18 mouse cellular contexts compared by ENCODE assay signal in the genomic region with DNA sequence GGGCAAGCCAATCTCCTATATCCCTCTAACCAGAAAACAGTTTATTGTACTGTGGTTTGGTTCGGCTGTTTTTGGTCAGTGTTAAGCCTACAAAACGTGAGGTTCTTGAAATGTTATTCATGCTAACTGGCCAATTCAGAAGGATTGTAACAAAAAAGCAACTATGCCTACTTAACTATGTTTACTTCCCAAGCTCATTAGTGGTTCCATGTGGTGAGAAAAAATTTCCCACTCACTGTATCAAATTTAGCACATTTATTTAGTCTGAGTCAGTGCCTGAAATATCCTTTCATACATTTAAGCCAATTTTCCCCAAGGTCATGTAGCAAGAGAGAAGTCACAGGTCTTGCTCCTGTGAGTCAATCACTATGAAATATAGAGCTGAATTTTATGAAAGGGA.
"Had no signal": no experiment of that assay in that cellular context is flagged by ENCODE, and none has a peak within 500 bp of the region (broad histone marks: within the 10 kb centered on the region; RNA-seq: fewer than 3 reads in every experiment).

No protein-coding gene starts in this region.

- H3K27me3 ChIP-seq: heart, embryonic 12.5 days; hindbrain, embryonic 13.5 days; hindbrain, embryonic 15.5 days; liver, embryonic 13.5 days had no signal

- DNase-seq: gastrocnemius, adult 2 months; gastrocnemius, postnatal 10 days; gastrocnemius, postnatal 25 days; heart, adult 18-20 months; heart, postnatal 14 days; heart, postnatal 36 days; kidney, adult 18-20 months; kidney, adult 8-10 months; kidney, postnatal 10 days; kidney, postnatal 25 days; kidney, postnatal 4 days; liver; liver, embryonic 13.5 days had no signal

- ATAC-seq: hindbrain, postnatal 0 days; intestine, postnatal 0 days had no signal
